ENCODE assay signal across 40 mouse cellular contexts in the genomic region with DNA sequence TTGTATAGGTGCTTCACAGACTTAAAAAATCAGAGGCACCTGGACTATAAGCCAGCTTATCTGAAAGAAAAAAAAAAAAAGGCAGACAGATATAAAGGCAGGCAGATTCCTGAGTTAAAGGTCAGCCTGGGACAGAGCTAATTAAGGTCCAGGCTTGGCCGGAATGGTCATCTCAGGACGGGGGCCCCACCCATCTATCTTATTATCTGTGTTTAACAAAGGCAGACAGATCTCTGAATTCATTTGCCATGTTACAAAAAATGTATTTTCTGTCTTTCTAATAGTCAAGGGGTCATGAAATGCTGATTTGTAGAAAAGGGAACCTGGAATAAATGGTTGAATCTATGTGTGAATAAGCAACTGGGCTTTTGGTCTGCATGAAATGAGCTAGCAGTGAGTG. TPM values are rescaled to one million over a fixed set of nuclear protein-coding genes. Genes with fewer than 3 reads are reported as not detected.
"Had no signal": no experiment of that assay in that cellular context is flagged by ENCODE, and none has a peak within 500 bp of the region (broad histone marks: within the 10 kb centered on the region; RNA-seq: fewer than 3 reads in every experiment).

No protein-coding gene starts in this region.

- H3K4me1 ChIP-seq: limb, embryonic 10.5 days; limb, embryonic 12.5 days; limb, embryonic 13.5 days; limb, embryonic 15.5 days; megakaryocyte, embryonic 14.5 days; midbrain, embryonic 10.5 days; midbrain, embryonic 13.5 days; neural tube, embryonic 12.5 days had no signal

- DNase-seq: left cerebral cortex, postnatal 4 days; liver, embryonic 13.5 days; lung, adult 18-20 months; lung, adult 2 months; lung, embryonic 14.5 days; lung, postnatal 10 days; lung, postnatal 14 days; lung, postnatal 36 days; lung, postnatal 4 days; midbrain, embryonic 14.5 days had no signal

- H3K27ac ChIP-seq: left cerebral cortex, adult 2 months; limb, embryonic 10.5 days; limb, embryonic 12.5 days; limb, embryonic 13.5 days; limb, embryonic 15.5 days; liver, embryonic 12.5 days; liver, embryonic 13.5 days; liver, embryonic 14.5 days; liver, embryonic 15.5 days; lung, embryonic 15.5 days; macrophage; midbrain, embryonic 10.5 days; midbrain, embryonic 12.5 days; midbrain, embryonic 13.5 days; midbrain, embryonic 15.5 days; neural tube, embryonic 12.5 days had no signal

- H3K9me3 ChIP-seq: limb, embryonic 10.5 days; limb, embryonic 12.5 days; limb, embryonic 13.5 days; limb, embryonic 15.5 days; liver, embryonic 12.5 days; liver, embryonic 13.5 days; liver, embryonic 15.5 days; lung, embryonic 15.5 days; midbrain, embryonic 10.5 days; midbrain, embryonic 12.5 days; midbrain, embryonic 13.5 days; midbrain, embryonic 15.5 days; neural tube, embryonic 12.5 days had no signal

- ATAC-seq: liver, embryonic 12.5 days; lung, postnatal 0 days; midbrain, embryonic 13.5 days; midbrain, embryonic 15.5 days; midbrain, embryonic 16.5 days had no signal

- H3K4me2 ChIP-seq: limb, embryonic 12.5 days; limb, embryonic 13.5 days; limb, embryonic 15.5 days; liver, embryonic 11.5 days; liver, embryonic 12.5 days; liver, embryonic 13.5 days; liver, embryonic 15.5 days; lung, embryonic 14.5 days; lung, embryonic 15.5 days; midbrain, embryonic 12.5 days; midbrain, embryonic 13.5 days; midbrain, embryonic 15.5 days; neural tube, embryonic 12.5 days had no signal

- H3K36me3 ChIP-seq: limb, embryonic 10.5 days; limb, embryonic 12.5 days; limb, embryonic 13.5 days; limb, embryonic 15.5 days; liver, embryonic 12.5 days; liver, embryonic 13.5 days; liver, embryonic 15.5 days; lung, embryonic 15.5 days; midbrain, embryonic 10.5 days; midbrain, embryonic 12.5 days; midbrain, embryonic 13.5 days; midbrain, embryonic 15.5 days; neural tube, embryonic 12.5 days had no signal

- H3K9ac ChIP-seq: limb, embryonic 12.5 days; limb, embryonic 13.5 days; limb, embryonic 15.5 days; liver, embryonic 12.5 days; liver, embryonic 13.5 days; liver, embryonic 14.5 days; liver, embryonic 15.5 days; lung, embryonic 14.5 days; lung, embryonic 15.5 days; midbrain, embryonic 12.5 days; midbrain, embryonic 13.5 days; midbrain, embryonic 15.5 days; neural tube, embryonic 12.5 days had no signal

- H3K27me3 ChIP-seq: limb, embryonic 12.5 days; limb, embryonic 13.5 days; limb, embryonic 15.5 days; liver, embryonic 12.5 days; liver, embryonic 13.5 days; liver, embryonic 15.5 days; lung, embryonic 15.5 days; megakaryocyte, embryonic 14.5 days; midbrain, embryonic 12.5 days; midbrain, embryonic 13.5 days; midbrain, embryonic 15.5 days; neural tube, embryonic 12.5 days had no signal

- H3K4me3 ChIP-seq: left cerebral cortex, adult 2 months; limb, embryonic 10.5 days; limb, embryonic 12.5 days; limb, embryonic 13.5 days; limb, embryonic 15.5 days; liver, embryonic 12.5 days; liver, embryonic 13.5 days; liver, embryonic 15.5 days; lung, embryonic 15.5 days; megakaryocyte, embryonic 14.5 days; midbrain, embryonic 10.5 days; midbrain, embryonic 12.5 days; midbrain, embryonic 13.5 days; midbrain, embryonic 15.5 days; myocyte; neural tube, embryonic 12.5 days had no signal

RNA-seq across cellular contexts. Expression of gene Tmem212, which starts 12.1 kb away (rescaled TPM):
- total RNA-seq: left cerebral cortex, postnatal 25 days; liver, adult 2 months; megakaryocyte progenitor cell, adult 5-6 weeks; megakaryocyte, adult 5-6 weeks; megakaryocyte-erythroid progenitor cell, adult 5-6 weeks; monocyte, adult 5-6 weeks had no signal
- polyA plus RNA-seq: limb, embryonic 10.5 days; limb, embryonic 11.5 days; limb, embryonic 12.5 days; limb, embryonic 13.5 days; limb, embryonic 14.5 days; limb, embryonic 15.5 days; liver, adult 2 months; liver, embryonic 11.5 days; liver, embryonic 12.5 days; liver, embryonic 13.5 days; liver, embryonic 14.5 days; liver, embryonic 15.5 days; liver, embryonic 16.5 days; lung, embryonic 14.5 days; macrophage; midbrain, embryonic 10.5 days; midbrain, embryonic 12.5 days; midbrain, embryonic 13.5 days; midbrain, embryonic 14.5 days; myocyte; neural tube, embryonic 11.5 days; neural tube, embryonic 12.5 days had no signal
